Mouse (Mus musculus): ENCODE measurements around the gene Syn3. TPM values are rescaled to one million over a fixed set of nuclear protein-coding genes. Genes with fewer than 3 reads are reported as not detected.

The Syn3 gene
- polyA plus RNA-seq, 1 experiment from 2014 or later = 7.4 TPM

DNA sequence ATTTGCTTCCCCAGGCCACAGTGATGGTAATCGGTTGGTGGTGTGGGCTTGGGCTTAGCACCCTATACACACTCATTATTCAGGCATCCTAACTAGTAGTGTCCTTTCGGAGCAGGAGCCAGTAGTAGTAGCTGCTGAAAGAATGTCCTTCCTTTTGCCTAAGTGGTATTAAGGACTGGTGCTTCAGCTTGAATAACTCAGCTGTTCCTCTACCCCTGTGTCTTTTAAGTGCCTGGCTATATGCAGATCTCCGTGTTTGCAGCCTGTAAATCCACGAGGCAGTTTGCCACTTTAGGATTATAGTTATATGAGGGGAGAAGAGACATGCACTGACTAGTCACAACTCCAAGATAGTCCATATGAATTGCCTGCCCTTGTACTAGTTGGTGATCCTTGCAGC, 159.6 kb downstream of the Syn3 start:
- H3K27ac ChIP-seq (ENCODE audit: low read length) = no peak overlapping the region
- no peak overlapping the region for H3K9ac ChIP-seq (replicated peaks; ENCODE audit: low read length)
- H3K9me3 ChIP-seq (ENCODE audit: low read length) = no peaks in the 10 kb centered on the region
- no peak for ATAC-seq (ENCODE audit: low FRiP score, low TSS enrichment)
- H3K36me3 ChIP-seq (ENCODE audit: insufficient read depth, low read length) = peaks cover 10% of the 10 kb centered on the region; the same call in 1 of the 2 replicates
- 81% methylated on average over 4 of the region's 4 CpGs for WGBS
- peaks cover 45% of the 10 kb centered on the region for H3K4me1 ChIP-seq (ENCODE audit: insufficient read depth, low read length)
- no peaks in the 10 kb centered on the region for H3K27me3 ChIP-seq (ENCODE audit: insufficient read depth, low read length)
- H3K4me3 ChIP-seq (ENCODE audit: low read length) = no peak overlapping the region
- no peak overlapping the region for H3K4me2 ChIP-seq (replicated peaks; ENCODE audit: low read depth, low read length)

DNA sequence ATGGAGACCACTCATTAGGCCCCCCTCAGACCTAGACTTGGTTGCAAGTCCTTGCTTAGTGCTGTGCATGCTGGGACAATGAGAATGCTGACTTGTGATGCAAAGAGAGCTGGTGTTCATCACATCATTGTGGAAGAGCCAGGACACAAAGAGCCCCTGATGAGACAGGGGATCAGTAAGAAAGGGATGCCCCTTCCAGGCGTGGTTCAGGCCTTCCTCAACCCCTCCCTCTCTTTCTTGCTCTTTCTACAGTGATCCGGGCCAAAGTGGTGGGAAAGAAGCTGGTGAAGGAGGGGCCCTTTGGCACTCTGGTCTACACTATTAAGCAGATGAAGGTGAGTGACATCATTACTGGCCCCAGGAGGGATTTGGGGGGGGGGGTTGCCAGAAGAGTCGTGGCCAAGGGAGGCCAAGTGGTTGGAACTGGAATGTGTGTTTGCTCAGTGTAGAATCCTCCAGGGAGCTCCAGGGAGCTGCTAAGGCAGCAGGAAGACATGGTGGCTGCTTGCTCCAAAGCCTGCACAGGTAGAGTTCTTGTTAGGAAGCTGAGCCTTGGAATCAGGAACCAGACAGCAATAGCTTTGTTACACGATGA, 160.5 kb downstream of the Syn3 start:
- no peak for ATAC-seq (ENCODE audit: low FRiP score, low TSS enrichment)
- WGBS = 60% methylated on average over 4 of the region's 4 CpGs

DNA sequence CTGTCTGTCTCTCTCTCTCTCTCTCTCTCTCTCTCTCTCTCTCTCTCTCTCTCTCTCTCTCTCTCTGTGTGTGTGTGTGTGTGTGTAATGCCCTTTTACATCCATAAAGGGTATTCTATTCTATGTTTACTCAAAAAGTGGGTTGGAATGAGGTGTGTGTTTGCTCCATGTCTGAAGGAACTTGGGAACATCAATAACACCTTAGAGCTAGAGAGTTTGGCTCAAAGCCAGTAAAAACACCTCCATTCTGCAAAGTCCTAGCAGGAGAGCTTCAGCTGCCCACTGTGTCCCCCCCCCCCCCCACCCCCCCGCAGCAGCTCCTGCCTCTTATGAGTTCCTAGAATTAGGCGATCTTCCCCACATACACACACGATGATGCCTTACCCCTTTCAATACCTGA, 161.5 kb downstream of the Syn3 start:
- no peak for ATAC-seq (ENCODE audit: low FRiP score, low TSS enrichment)
- no peak overlapping the region for H3K27ac ChIP-seq (ENCODE audit: low read length)
- no peak overlapping the region for H3K4me3 ChIP-seq (ENCODE audit: low read length)
- no peaks in the 10 kb centered on the region for H3K9me3 ChIP-seq (ENCODE audit: low read length)
- H3K9ac ChIP-seq (replicated peaks; ENCODE audit: low read length) = no peak overlapping the region
- H3K4me2 ChIP-seq (replicated peaks; ENCODE audit: low read depth, low read length) = no peak overlapping the region
- WGBS = 49% methylated on average over 3 of the region's 3 CpGs
- H3K36me3 ChIP-seq (ENCODE audit: insufficient read depth, low read length) = 0 out of 2 replicates have a peak, but pooled peaks cover 3% of the 10 kb centered on the region
- H3K27me3 ChIP-seq (ENCODE audit: insufficient read depth, low read length) = no peaks in the 10 kb centered on the region
- H3K4me1 ChIP-seq (ENCODE audit: insufficient read depth, low read length) = peaks cover 62% of the 10 kb centered on the region

More for the DNA sequence above, 160.5 kb downstream of the Syn3 start:
- H3K36me3 ChIP-seq (ENCODE audit: insufficient read depth, low read length) = 0 out of 2 replicates have a peak, but pooled peaks cover 3% of the 10 kb centered on the region
- no peak overlapping the region for H3K4me3 ChIP-seq (ENCODE audit: low read length)
- no peaks in the 10 kb centered on the region for H3K9me3 ChIP-seq (ENCODE audit: low read length)
- H3K4me1 ChIP-seq (ENCODE audit: insufficient read depth, low read length) = peaks cover 53% of the 10 kb centered on the region
- no peak overlapping the region for H3K27ac ChIP-seq (ENCODE audit: low read length)
- H3K27me3 ChIP-seq (ENCODE audit: insufficient read depth, low read length) = no peaks in the 10 kb centered on the region
- H3K4me2 ChIP-seq (replicated peaks; ENCODE audit: low read depth, low read length) = no peak overlapping the region
- H3K9ac ChIP-seq (replicated peaks; ENCODE audit: low read length) = no peak overlapping the region

DNA sequence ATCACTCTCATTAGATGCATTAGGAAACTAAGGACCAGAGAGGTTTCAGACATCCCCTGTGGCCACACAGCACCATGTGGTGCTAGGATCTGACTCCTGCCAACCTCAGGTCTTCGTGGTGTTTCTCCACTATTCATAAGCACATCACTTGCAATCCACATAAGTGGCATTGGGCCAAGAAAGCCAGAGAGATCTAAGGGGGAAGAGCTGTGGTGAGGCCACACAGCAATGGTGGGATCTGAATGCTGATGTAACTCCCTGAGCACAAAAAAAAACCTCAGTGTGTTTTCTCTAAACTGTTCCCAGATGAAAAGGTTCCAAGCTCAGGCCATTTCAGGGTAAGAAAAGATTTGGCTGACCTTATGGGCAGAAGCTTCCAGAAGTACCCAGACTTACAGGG, 162.2 kb downstream of the Syn3 start:
- H3K9ac ChIP-seq (replicated peaks; ENCODE audit: low read length) = no peak overlapping the region
- H3K4me3 ChIP-seq (ENCODE audit: low read length) = no peak overlapping the region
- 0 out of 2 replicates have a peak, but pooled peaks cover 3% of the 10 kb centered on the region for H3K36me3 ChIP-seq (ENCODE audit: insufficient read depth, low read length)
- peaks cover 60% of the 10 kb centered on the region for H3K4me1 ChIP-seq (ENCODE audit: insufficient read depth, low read length)
- WGBS = 68% methylated on average over 1 of the region's 1 CpGs
- H3K4me2 ChIP-seq (replicated peaks; ENCODE audit: low read depth, low read length) = no peak overlapping the region
- ATAC-seq (ENCODE audit: low FRiP score, low TSS enrichment) = no peak
- no peaks in the 10 kb centered on the region for H3K9me3 ChIP-seq (ENCODE audit: low read length)
- no peak overlapping the region for H3K27ac ChIP-seq (ENCODE audit: low read length)
- no peaks in the 10 kb centered on the region for H3K27me3 ChIP-seq (ENCODE audit: insufficient read depth, low read length)

DNA sequence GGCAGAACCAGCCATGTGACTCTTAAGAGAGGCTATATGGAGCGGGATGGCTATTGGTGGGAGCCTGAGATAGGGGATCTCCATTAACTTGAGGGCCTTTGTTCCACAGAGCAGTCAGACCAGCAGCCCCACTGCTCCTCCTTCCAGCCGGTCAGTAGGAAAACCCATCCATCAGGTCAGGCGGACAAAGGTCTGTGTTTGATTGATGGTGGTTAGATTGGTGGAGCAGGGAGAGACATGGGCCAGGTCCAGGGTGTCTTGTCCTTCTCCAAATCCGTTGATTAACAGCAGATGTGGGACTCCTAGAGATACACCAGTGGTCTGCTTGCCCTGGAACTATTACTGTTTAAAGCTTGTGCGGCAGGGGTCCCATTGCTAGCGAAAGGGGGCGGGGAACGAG, 164.1 kb downstream of the Syn3 start:
- no peak overlapping the region for H3K9ac ChIP-seq (replicated peaks; ENCODE audit: low read length)
- no peaks in the 10 kb centered on the region for H3K27me3 ChIP-seq (ENCODE audit: insufficient read depth, low read length)
- H3K36me3 ChIP-seq (ENCODE audit: insufficient read depth, low read length) = 0 out of 2 replicates have a peak, but pooled peaks cover 3% of the 10 kb centered on the region
- no peak for ATAC-seq (ENCODE audit: low FRiP score, low TSS enrichment)
- H3K4me1 ChIP-seq (ENCODE audit: insufficient read depth, low read length) = peaks cover 60% of the 10 kb centered on the region
- 52% methylated on average over 8 of the region's 8 CpGs for WGBS
- no peaks in the 10 kb centered on the region for H3K9me3 ChIP-seq (ENCODE audit: low read length)
- no peak overlapping the region for H3K27ac ChIP-seq (ENCODE audit: low read length)
- H3K4me2 ChIP-seq (replicated peaks; ENCODE audit: low read depth, low read length) = no peak overlapping the region
- no peak overlapping the region for H3K4me3 ChIP-seq (ENCODE audit: low read length)

DNA sequence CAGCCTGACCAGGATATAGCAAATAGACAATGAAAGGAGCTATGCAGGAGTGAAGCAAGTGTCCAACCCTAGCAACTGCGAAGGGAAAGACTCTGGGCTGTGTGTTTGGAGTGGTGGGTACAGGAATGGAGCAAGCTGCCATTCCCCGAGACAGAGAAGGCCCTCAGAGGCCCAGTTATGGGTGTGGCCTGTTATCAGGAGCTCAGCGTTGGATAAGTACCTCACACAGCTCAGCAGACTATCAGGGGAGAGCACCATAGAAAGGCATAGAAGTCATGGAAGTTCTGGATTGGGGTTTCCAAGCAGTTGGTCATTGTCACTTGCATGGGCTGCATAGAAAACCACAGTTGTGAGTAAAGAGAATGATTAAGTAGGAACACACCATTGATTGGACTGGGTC, 165.8 kb downstream of the Syn3 start:
- H3K9ac ChIP-seq (replicated peaks; ENCODE audit: low read length) = no peak overlapping the region
- no peak overlapping the region for H3K4me3 ChIP-seq (ENCODE audit: low read length)
- no peaks in the 10 kb centered on the region for H3K36me3 ChIP-seq (ENCODE audit: insufficient read depth, low read length)
- H3K27ac ChIP-seq (ENCODE audit: low read length) = peak overlapping the region; percentile 77; the same call in 1 of the 2 replicates
- no peaks in the 10 kb centered on the region for H3K27me3 ChIP-seq (ENCODE audit: insufficient read depth, low read length)
- WGBS = 97% methylated on average over 3 of the region's 3 CpGs
- no peak overlapping the region for H3K4me2 ChIP-seq (replicated peaks; ENCODE audit: low read depth, low read length)
- ATAC-seq (ENCODE audit: low FRiP score, low TSS enrichment) = no peak
- H3K9me3 ChIP-seq (ENCODE audit: low read length) = no peaks in the 10 kb centered on the region
- H3K4me1 ChIP-seq (ENCODE audit: insufficient read depth, low read length) = peaks cover 56% of the 10 kb centered on the region

DNA sequence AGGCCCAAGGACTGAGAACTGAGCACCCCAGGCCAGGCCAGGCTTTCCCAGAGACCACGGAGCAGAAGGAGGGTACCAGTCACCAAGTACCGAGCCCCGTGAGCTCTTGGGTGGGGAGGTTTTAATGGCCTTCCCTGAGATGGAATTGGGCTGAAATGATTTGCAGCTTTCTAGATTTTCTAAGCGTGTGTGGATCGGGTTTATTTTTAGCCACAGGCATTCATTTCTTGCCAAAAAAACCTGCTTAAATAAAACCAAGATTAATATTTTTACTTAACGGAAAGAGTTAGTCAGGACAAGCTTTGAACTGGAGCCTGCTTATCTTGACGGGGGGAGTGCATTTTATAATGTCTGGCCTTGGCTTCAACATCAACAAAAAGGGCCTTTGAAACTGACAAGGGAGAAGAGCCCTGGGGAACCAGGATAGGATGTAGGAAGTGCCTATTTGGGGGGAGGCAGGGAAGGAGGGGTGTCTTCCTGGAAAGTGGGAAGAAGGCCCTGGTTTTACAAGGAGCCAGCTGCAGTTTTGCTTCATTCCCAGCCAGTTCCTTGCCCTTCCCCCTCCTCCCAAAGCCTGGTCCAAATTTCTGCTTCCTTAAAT, 166.9 kb downstream of the Syn3 start:
- WGBS = 26% methylated on average over 7 of the region's 7 CpGs
- H3K9ac ChIP-seq (replicated peaks; ENCODE audit: low read length) = no peak overlapping the region
- H3K27ac ChIP-seq (ENCODE audit: low read length) = peak overlapping the region; percentile 89
- ATAC-seq (ENCODE audit: low FRiP score, low TSS enrichment) = peak; percentile 67
- no peak overlapping the region for H3K4me3 ChIP-seq (ENCODE audit: low read length)
- H3K4me1 ChIP-seq (ENCODE audit: insufficient read depth, low read length) = peaks cover 56% of the 10 kb centered on the region
- no peak overlapping the region for H3K4me2 ChIP-seq (replicated peaks; ENCODE audit: low read depth, low read length)
- 0 out of 2 replicates have a peak, but pooled peaks cover 3% of the 10 kb centered on the region for H3K36me3 ChIP-seq (ENCODE audit: insufficient read depth, low read length)
- H3K9me3 ChIP-seq (ENCODE audit: low read length) = no peaks in the 10 kb centered on the region
- no peaks in the 10 kb centered on the region for H3K27me3 ChIP-seq (ENCODE audit: insufficient read depth, low read length)

DNA sequence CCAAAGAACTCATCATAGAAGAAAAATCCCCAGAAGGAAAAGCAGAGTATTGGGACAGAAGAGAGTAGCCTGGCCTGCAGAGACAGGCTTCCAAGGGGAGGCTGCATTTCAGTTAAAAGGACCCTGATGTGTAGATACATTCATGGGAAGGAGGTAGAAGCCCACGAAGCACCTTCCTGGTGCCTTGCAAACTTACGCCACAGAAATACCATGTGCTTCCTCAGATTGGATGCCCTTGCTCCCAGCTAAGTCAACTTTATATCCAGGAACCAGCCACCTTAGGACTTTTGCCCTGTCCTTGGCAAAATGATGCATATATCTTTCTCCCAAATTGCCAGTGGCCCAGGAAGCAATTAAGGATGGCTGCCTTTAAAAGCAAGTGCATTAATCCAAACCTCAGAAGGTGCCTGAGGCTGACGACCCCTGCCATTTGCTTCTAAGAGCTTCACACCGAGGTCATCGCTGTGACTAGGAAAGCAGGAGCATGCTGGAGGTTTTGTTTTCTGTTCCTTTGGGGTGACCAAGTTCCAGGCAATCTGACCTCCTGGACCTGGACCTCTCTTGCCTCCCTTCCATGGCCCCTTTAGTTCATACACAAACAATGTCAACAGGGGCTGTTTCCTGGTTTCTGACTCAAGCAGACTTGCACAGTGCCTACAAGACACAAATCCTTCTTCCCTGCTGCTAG, 167.6 kb downstream of the Syn3 start:
- peaks cover 56% of the 10 kb centered on the region for H3K4me1 ChIP-seq (ENCODE audit: insufficient read depth, low read length)
- 0 out of 2 replicates have a peak, but pooled peaks cover 3% of the 10 kb centered on the region for H3K36me3 ChIP-seq (ENCODE audit: insufficient read depth, low read length)
- 42% methylated on average over 5 of the region's 5 CpGs for WGBS
- no peak overlapping the region; the same call in 1 of the 2 replicates for H3K9ac ChIP-seq (replicated peaks; ENCODE audit: low read length)
- no peaks in the 10 kb centered on the region for H3K27me3 ChIP-seq (ENCODE audit: insufficient read depth, low read length)
- ATAC-seq (ENCODE audit: low FRiP score, low TSS enrichment) = peak; percentile 14; the same call in 1 of the 2 replicates
- no peak overlapping the region for H3K4me2 ChIP-seq (replicated peaks; ENCODE audit: low read depth, low read length)
- H3K27ac ChIP-seq (ENCODE audit: low read length) = peak overlapping the region; percentile 89
- H3K9me3 ChIP-seq (ENCODE audit: low read length) = no peaks in the 10 kb centered on the region
- H3K4me3 ChIP-seq (ENCODE audit: low read length) = no peak overlapping the region

DNA sequence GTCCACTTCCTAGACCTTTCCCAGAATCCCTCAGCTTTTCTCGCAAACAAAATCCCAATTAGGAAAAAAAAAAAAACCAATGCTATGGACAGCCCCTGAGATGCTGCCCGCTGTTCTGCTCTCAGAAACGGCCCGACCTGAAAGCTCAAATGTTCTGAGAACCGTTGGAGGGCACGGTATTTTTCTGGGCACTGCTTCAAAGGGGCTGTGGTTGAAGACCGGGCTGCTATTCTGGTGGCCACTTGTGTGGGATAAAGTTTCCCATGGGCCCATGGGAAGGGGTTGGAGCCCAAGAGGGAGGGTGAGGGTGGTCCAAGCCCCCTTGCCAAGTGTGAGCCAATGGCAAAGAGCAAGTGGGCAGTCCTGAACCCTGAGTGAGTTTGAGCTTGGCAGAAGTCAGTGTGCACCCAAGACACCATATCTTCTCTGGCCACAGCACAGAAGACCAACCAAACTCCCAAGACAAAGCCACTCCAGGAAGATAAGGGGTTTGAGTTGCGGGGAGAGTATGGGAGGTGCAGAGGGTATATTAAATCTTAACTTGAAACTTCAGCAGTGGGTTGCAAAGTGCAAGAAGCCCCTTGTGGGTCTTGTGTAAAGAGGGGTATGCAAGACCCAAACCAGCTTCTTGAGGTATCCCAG, 169.3 kb downstream of the Syn3 start:
- H3K9me3 ChIP-seq (ENCODE audit: low read length) = no peaks in the 10 kb centered on the region
- H3K27me3 ChIP-seq (ENCODE audit: insufficient read depth, low read length) = no peaks in the 10 kb centered on the region
- H3K4me3 ChIP-seq (ENCODE audit: low read length) = no peak overlapping the region
- H3K27ac ChIP-seq (ENCODE audit: low read length) = no peak overlapping the region
- H3K9ac ChIP-seq (replicated peaks; ENCODE audit: low read length) = no peak overlapping the region
- peaks cover 52% of the 10 kb centered on the region for H3K4me1 ChIP-seq (ENCODE audit: insufficient read depth, low read length)
- WGBS = 94% methylated on average over 8 of the region's 8 CpGs
- no peak for ATAC-seq (ENCODE audit: low FRiP score, low TSS enrichment)
- H3K4me2 ChIP-seq (replicated peaks; ENCODE audit: low read depth, low read length) = no peak overlapping the region
- peaks cover 3% of the 10 kb centered on the region; the same call in 1 of the 2 replicates for H3K36me3 ChIP-seq (ENCODE audit: insufficient read depth, low read length)
